Mouse (Mus musculus) liver, postnatal 0 days (tissue): ENCODE results near the gene Lamc2.

Experiments used
- CTCF ChIP-seq: sonication (generic); IDR thresholded peaks from 2 replicates; pipeline ENCODE4 v1.5.1; 2016; ENCODE audit warnings: antibody characterized with exemption, low read depth
- EP300 ChIP-seq: IDR thresholded peaks from 2 replicates; pipeline ENCODE4 v1.6.1; 2016; ENCODE audit warnings: antibody characterized with exemption, low read depth, mild to moderate bottlenecking

- no peak for TF ChIP-seq CTCF
- no peak for TF ChIP-seq EP300
Measured at GRCm38 (mm10) chr1:153122764-153123163, 63.5 kb downstream of the Lamc2 start.
